Mouse (Mus musculus) adipocyte (in vitro differentiated cells): ENCODE measurements around the gene Mfsd5.
A peak's percentile ranks its signal among the peaks of the same experiment; 100 is the strongest.

Source experiments
- DNase-seq: peaks from one replicate; pipeline ENCODE4 v3.0.0-alpha.2; 2016; ENCODE audit warnings: low spot score

Gene Mfsd5

DNA sequence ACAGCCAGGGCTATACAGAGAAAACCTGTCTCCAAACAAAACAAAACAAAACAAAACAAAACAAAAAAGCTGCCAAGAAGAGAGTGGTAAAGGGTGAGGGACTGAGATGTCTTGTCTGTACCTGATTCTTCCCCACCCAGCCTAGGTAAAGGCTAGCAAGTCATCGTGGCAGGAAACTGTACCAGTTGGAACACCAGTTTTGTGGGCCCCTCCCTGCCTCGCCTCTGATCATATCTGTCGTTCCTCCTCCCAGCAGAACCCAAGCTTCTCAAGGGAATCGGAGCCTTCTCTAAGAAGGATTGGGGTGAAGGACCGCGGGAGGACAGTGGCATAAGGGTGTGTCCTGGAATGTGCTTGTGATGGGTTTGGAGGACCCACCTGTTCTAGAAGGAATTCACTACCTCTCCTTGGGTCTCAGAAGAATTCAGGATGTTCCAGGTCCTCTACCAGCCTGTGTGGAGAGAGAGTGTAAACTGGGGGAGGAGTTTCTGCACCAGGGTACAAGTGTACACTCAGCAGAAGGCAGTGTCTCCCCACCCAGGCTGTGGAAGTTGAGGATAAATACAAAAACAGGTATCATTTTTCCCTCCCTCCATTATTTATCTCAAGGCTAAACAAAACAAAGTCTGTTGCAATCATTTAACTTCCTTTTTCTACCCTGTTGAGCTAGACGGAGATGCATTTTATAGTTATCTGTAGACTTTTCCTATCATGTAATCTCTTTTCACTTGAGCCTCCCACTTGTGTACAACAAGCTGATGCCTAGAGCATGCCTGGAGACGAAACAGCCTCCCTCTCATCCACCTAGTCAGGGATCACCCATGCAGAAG lies 3.4 kb downstream of the Mfsd5 start:
- no peak for DNase-seq

DNA sequence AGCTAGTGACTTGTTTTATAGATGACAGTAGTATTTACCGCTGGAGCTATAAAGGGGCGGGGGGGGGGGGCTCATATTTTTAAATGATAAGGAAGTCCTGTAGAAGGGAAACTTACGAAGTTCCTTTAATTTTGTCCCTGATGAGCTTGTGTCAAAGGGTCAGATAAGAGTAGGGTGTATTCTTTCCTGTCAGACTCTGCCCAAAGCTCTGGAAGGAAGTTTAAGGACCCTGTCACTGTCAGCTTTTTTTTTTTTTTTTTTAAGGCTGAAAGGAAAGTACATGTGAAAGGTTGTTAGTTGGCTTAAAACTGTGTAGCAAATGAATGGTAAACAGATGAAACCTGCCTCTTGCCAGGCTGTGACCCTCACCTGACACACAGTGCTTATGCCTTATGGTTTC lies 4.4 kb downstream of the Mfsd5 start:
- no peak for DNase-seq

DNA sequence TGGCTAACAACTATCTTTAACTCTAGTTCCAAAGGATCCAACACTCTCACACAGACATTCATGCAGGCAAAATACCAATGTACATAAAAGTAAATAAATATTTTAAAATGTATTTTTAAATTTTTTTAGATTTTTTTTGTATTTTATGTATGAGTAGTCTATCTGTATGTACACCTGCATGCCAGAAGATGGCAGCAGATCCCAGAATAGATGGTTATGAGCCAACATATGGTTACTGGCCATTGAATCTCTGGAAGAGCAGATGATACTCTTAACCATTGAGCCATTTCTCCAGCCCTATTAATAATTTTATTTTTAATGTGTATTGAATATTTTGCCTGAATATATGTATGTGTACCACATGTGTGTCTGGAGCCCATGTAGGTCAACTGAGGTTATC lies 8.1 kb downstream of the Mfsd5 start:
- peak; percentile 79 for DNase-seq

DNA sequence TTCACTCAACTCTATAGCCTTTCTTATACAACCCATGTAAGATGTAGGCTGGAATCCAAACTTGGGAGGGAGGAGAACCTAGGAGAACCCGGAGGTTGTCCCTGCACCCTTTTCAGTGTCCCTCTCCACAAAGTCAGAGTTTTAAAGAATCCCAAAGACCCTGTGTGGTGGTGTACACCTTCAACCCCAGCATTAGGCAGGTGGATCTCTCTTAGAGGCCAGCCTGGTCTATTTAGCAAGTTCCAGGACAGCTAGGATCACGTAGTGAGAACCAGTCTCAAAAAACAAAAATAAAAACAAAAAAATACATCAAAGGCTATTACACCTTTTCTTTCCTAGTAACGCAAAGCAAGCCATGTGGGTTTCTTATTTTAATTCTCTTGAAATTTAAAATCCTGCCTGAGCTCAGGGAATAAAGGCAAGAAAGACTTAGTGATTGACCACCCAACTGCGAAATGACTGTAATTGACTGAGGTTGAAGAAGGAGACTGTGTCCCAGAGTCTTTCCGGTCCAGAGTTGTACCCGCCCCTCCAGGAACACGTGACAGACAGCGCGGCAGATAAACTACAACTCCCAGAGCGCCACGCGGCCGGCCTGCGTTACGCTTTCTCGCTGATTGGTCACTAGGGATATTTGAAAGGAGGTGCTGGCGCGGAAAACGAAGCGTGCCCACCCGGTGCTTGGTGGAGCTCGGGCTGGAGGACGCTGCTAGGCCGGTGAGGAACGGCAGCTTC lies 16.5 kb downstream of the Mfsd5 start, which contains the start of gene Espl1:
Gene Espl1 (plus strand): TSS at position 634 of the 735 bp plus-strand sequence.
- peak; percentile 90 for DNase-seq

DNA sequence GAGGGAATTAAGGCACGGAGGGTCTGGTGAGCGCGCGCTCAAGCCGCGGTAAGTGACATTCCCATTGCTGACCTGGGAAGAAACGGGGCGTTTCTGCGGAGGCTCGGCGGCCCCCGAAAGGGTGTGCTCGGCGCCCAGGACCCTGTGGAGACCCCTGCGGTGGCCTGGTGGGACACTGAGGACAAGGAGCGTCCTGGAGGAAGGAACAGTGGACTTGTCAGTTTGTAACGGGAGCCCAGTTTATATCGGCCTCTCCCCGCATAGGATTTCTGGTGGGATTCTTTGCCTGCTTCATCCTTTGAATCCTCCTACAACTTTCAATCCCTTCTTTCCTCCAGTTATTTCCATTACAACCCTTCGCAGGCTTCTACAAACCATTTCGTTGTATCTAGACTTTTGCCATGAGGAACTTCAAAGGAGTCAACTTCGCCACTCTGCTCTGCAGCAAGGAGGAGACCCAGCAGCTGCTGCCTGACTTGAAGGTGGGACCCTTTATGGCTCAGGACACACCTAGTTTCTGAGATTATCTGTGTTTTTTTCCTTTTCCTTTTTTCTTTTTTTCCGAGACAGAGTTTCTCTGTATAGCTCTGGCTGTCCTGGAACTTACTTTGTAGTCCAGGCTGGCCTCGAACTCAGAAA lies 17.2 kb downstream of the Mfsd5 start:
- DNase-seq: no peak

DNA sequence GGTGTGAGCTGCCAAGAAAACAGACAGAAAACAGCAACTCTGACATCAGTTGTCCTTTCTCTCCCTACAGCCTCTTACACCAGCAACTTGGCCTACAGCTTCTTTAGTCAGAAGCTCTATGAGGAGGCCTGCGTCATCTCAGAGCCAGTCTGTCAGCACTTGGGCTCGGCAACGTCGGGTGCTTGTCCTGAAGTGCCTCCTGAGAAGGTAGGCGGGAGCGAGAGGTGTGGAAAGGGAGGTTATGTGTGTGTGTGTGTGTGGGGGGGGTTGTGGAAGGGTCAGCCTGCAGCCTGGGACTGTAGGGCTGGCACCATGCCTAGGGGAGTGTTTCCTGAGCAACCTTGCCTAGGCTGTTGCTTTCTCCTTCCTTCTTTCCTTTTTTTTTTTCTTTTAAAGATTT lies 23.3 kb downstream of the Mfsd5 start:
- no peak for DNase-seq

DNA sequence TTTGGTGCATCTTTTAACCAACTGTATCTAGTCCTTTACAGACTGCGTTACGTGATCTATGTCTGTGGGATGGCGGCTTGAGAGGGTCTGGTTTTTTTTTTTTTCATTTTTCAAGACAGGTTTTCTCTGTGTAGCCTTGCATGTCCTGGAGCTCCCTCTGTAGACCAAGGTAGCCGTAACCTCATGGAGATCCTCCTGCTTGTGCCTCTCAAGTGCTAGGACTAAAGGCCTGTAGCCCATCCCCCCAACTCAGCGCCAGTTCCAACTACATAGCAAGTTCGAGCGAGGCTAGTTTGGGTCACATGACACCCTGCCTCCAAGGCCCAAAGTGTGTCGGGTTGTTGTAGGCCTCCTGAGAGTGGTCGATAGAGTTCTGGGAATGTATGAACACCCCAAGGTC lies 29.5 kb downstream of the Mfsd5 start:
- no peak for DNase-seq

DNA sequence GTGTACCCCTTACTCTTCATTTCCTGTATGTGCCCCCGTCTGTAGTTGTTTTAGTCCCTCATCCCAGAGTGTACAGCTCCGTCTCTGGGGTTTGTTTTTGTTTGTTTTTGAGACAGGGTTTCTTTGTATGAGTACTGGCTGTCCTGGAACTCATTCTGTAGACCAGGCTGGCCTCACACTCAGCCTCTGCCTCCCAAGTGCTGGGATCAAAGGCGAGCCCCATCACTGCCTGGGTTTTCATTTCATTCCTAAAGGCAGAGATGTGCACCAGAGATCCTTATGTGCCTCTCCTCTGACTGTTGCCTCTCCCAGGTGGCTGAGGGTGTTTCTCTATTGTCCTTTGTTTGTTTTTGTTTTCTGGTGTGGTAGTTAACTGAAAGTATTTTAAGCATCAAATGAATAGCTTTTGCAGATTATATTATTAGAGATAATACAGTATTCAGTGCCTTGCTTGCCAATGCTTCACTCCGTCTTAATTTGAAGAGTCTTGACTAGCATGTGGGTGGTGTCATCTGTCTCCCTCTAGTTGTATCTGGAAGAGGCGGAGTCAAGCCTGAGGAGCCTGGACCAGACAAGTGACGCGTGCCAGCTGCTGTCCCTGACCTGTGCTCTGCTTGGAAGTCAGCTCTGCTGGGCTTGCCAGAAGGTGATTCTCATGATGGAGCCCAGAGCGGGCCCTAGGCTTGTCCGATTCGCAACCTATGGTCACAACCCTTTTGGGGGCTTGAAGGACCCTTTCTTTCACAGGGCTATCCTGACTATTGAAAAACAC lies 31.0 kb downstream of the Mfsd5 start:
- peak; percentile 41 for DNase-seq

DNA sequence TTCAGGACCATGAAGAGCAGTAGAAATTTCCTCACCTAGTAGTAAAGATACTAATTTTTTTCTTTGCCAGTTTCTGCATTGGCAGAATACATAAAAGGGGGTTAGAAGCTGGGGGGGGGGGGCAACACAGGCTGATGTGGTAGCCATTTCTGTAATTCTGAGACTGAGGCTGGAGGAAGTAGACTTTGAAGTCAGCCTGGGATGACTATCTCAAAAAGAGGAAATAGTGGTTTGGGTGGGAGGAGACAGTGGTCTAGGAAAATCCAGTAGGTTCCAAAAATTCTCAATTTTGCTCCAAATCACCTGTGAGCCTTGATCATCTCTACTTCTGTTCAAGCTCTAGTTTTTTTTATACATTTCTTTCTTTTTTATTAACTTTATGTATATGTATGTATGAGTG lies 32.2 kb downstream of the Mfsd5 start:
- DNase-seq: no peak

DNA sequence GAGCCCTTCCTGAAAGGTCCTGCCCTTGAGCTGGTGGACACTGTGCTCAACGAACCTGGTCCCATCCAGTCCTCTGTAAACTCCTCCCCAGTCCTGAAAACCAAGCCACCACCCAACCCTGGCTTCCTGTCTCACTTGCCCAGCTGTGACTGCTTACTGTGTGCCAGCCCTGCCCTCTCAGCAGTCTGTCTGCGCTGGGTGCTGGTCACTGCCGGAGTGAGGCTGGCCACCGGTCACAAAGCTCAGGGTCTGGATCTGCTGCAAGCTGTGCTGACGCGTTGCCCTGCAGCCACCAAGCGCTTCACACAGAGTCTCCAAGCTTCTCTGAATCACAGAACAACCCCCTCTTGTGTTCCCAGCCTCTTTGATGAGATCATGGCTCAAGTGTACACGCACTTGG lies 36.0 kb downstream of the Mfsd5 start:
- no peak for DNase-seq

DNA sequence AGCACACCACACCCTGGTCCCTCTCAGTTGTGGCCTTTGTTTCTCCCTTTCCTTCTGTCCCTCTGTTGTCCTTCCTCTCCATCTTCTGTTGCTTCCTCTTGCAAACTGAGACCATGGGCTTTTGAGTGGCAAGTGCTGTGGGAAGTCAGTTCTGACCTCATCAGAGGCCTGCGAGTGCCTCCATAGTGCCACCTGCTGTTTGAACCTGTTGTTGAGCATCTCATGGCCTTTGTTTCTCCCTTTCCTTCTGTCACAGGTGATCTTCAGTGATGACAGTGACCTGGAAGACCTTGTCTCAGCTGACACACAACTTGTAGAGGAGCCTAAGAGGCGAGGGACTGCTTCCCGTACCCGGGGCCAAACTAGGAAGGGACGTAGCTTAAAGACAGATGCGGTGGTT lies 37.0 kb downstream of the Mfsd5 start:
- DNase-seq: peak; percentile 67

DNA sequence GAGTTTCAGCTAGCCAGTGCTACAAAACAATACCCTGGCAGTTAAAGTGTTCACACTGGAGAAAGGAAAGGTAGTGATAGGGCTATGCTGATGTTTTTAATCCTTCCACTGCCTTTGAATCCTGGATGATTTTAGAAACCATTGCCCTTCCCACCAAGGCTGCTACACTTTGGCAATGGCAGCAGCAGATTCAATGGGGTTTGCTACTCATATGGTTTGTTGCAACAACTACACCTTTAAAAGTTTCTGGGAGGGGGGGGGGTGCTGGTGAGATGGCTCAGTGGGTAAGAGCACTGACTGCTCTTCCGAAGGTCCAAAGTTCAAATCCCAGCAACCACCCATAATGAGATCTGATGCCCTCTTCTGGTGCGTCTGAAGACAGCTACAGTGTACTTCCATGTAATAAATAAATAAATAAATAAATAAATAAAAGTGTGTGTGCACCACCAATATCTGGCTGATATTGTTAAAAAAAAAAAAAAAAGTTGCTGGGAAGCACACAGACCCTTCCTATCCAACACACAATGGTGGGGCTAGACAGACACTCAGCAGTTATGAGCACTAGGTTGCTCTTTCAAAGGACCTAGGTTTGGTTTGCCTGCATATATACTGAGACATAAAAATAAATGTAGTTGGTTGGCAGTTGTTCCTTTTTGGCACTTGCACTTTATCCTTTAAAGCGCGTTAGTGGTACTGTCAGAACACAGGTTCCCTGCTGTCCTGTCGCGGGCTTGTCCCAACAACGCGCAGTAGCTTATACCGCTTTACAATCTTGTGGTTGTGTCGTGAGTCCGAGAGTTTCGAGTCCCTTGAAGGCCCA lies 45.6 kb downstream of the Mfsd5 start:
- peak; percentile 51 for DNase-seq

DNA sequence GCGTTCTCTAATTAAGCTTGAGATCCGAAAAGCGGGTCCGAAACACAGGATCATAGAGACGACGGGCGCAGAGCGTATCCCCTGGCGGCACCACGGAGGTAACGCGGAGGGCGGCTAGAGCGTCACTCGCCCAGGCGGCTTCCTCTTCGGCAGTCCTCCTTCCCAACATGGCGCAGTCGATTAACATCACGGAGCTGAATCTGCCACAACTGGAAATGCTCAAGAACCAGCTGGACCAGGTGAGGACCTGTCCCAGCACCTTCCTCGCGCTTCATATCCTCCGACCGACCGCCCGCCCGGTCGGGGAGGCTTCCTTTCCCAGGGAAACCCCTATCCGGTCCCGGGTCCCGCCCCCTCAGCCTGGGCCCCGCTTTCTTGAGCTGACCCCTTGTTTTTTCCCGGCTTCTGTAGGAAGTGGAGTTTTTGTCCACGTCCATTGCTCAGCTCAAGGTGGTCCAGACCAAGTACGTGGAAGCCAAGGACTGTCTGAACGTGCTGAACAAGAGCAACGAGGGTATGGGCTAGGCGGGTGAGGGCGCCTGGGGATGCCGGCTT lies 46.8 kb downstream of the Mfsd5 start, which contains the start of gene Pfdn5:
Gene Pfdn5 (plus strand): TSS at position 95 of the 555 bp plus-strand sequence.
- DNase-seq: peak; percentile 87

DNA sequence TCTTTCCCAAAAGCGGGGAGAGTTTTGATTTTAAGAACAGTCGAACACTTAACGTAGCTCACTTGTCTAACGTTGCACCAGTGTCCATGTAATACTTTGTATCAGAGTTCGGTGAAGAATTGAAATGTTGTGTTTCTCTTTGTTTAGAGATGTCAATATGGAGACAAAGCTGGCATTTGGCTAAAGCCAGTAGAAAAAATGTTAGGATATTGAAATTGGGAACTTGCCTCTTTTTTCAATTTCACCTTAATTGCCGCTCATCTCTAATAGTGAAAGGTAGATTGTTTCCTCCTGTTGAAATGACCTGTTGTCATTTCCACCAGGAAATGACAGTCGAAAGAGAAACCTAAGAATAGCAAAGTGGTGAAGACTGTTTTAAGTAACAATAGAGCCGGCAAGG lies 47.6 kb downstream of the Mfsd5 start:
- DNase-seq: no peak
